Mouse (Mus musculus) embryonic facial prominence, embryonic 13.5 days (tissue): ENCODE measurements around the gene Mtmr2. TPM values are rescaled to one million over a fixed set of nuclear protein-coding genes. Genes with fewer than 3 reads are reported as not detected.
"Not testable (repeated sequence)": the region's sequence is repeated elsewhere in the genome, so short reads cannot be mapped to it uniquely, and the experiment has no call there.

Source experiments
- ATAC-seq: fragments of 200-750 bp; cut with Nextera tagmentation; 2 replicates; pipeline ENCODE4 v1.8.0; 2017; ENCODE audit warnings: low read depth; ENCODE audit not compliant: insufficient number of reproducible peaks, insufficient read depth, low FRiP score, low TSS enrichment
- H3K27ac ChIP-seq: fragments of 300-500 bp; sonication (generic); 2 replicates; pipeline ENCODE4 v1.5.1; 2015; ENCODE audit warnings: moderate library complexity, mild to moderate bottlenecking, inconsistent platforms
- H3K27me3 ChIP-seq: fragments of 300-500 bp; sonication (generic); 2 replicates; pipeline ENCODE4 v1.6.1; 2015; ENCODE audit warnings: mild to moderate bottlenecking, inconsistent platforms
- H3K36me3 ChIP-seq: fragments of 300-500 bp; sonication (generic); 2 replicates; pipeline ENCODE4 v1.6.1; 2015; ENCODE audit warnings: mild to moderate bottlenecking, inconsistent platforms
- H3K4me1 ChIP-seq: fragments of 300-500 bp; sonication (generic); 2 replicates; pipeline ENCODE4 v1.6.1; 2015; ENCODE audit warnings: inconsistent platforms
- H3K4me2 ChIP-seq: fragments of 300-500 bp; sonication (generic); 2 replicates; pipeline ENCODE4 v1.6.1; 2015; ENCODE audit warnings: moderate library complexity, mild to moderate bottlenecking, inconsistent platforms
- H3K4me3 ChIP-seq: fragments of 300-500 bp; sonication (generic); 2 replicates; pipeline ENCODE4 v1.5.1; 2015; ENCODE audit warnings: mild to moderate bottlenecking, inconsistent platforms
- H3K9ac ChIP-seq: fragments of 300-500 bp; sonication (generic); 2 replicates; pipeline ENCODE4 v1.6.1; 2015; ENCODE audit warnings: mild to moderate bottlenecking, inconsistent platforms
- H3K9me3 ChIP-seq: fragments of 300-500 bp; sonication (generic); 2 replicates; pipeline ENCODE4 v1.6.1; 2016; ENCODE audit warnings: inconsistent platforms
- WGBS: fragments of 180-500 bp; shearing (Covaris S2); methylation state at CpG from one replicate; pipeline ENCODE4 v1.1.7; 2015; ENCODE audit warnings: mixed read lengths; 5-methylcytosine and 5-hydroxymethylcytosine counted together
- polyA plus RNA-seq: library from polyadenylated mRNA; unstranded; fragments of >200 nt; fragmentation: Nextera tagmentation; extraction: Ambion mirVana; gene quantifications from 2 replicates; pipeline ENCODE4 v1.2.1, GENCODE M21; 2015

Gene Mtmr2
- polyA plus RNA-seq, 1 experiment from 2014 or later: 80.5 TPM

DNA sequence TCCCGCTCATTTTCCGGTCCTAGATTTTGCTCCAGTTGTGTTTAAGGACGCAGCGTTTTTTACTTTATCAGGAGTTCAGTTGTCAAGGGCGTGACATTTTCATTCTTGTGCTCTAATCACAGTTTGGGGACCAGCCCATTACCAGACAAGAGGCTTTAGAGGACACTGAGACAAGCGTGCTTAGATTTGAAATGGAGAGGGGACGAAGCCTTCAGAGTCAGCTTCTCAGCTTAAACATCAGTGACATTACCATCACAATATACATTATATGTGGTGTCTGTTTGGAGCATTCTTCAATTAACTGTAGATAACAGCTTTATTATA lies 1.4 kb downstream of the Mtmr2 start:
- WGBS: 2% methylated on average over 7 of the region's 7 CpGs
- Histone ChIP-seq H3K4me3 (peak overlapping the region; percentile 98), H3K9ac (peak overlapping the region; percentile 100), H3K9me3 (peaks cover 7% of the 10 kb centered on the region; the same call in 1 of the 2 replicates), H3K27ac (peak overlapping the region; percentile 93), H3K27me3 (no peaks in the 10 kb centered on the region), H3K4me1 (peaks cover 8% of the 10 kb centered on the region), H3K36me3 (peaks cover 7% of the 10 kb centered on the region; the same call in 1 of the 2 replicates), H3K4me2 (peak overlapping the region; percentile 81)
- ATAC-seq: no peak

DNA sequence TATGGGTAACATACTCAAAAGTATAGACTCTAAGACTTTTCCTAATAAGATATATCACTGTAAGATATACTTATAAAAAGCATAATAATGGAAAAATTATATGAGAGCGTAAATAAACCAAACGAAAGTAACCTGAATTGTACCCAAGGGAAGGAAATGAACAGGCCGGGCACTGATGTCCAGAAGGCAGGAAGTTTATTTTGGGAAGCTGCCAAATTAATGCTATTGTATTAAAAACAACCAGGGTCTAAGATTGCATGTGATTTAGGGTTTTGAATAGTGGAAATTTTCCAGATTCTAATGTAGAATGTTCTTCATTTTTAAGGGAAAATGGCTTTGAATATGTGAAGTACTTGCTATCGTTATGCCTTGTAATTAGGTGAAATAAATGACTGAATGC lies 4.3 kb downstream of the Mtmr2 start:
- Histone ChIP-seq H3K27ac (no peak overlapping the region), H3K27me3 (no peaks in the 10 kb centered on the region), H3K9me3 (peaks cover 7% of the 10 kb centered on the region; the same call in 1 of the 2 replicates), H3K4me2 (no peak overlapping the region), H3K4me1 (peaks cover 8% of the 10 kb centered on the region), H3K4me3 (no peak overlapping the region), H3K36me3 (peaks cover 7% of the 10 kb centered on the region; the same call in 1 of the 2 replicates), H3K9ac (no peak overlapping the region)
- 91% methylated on average over 4 of the region's 4 CpGs for WGBS
- no peak for ATAC-seq

DNA sequence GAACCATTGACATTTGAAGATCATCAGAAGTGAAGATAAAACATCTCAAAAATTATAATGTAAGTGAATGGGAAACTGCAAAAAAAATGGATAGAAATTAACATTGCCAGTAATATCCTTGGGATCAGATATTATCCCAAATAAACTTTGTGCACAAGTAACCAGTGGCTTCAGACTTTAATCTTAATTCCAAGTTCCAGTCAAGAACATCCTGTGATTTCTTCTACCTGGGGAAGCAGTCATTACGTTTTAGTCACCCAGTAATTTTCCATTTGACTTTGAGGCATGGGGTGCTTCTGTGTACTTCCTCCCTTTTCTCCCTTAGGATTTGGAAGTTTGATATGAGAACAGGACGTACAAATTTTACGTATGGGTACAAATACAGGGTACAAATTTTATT lies 12.2 kb downstream of the Mtmr2 start:
- Histone ChIP-seq H3K4me1 (no peaks in the 10 kb centered on the region), H3K27me3 (no peaks in the 10 kb centered on the region), H3K27ac (no peak overlapping the region), H3K4me3 (no peak overlapping the region), H3K4me2 (no peak overlapping the region), H3K36me3 (0 out of 2 replicates have a peak, but pooled peaks cover 5% of the 10 kb centered on the region), H3K9ac (no peak overlapping the region), H3K9me3 (0 out of 2 replicates have a peak, but pooled peaks cover 3% of the 10 kb centered on the region)
- WGBS: 89% methylated on average over 3 of the region's 3 CpGs
- ATAC-seq: no peak

DNA sequence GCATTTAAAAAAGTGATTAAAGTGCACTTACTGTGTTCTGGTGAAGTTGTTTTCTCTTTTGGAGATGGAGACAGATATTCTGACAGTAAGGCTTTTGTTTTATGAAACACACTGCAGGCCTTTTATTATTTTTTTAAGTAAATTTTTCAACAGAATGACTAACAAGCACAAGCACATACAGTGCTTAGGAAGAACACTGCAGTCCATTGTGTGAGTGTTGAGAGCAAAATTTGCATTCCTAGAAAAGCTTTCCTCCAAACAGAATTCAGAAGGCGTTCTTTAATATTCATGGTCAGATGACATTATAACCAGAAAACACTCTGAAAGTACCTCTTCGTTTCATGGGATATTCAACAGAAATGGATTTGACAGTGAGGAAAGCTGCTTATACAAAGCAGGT lies 17.4 kb downstream of the Mtmr2 start:
- Histone ChIP-seq H3K27ac (0 out of 2 replicates have a peak overlapping the region, but pooled peaks have one; percentile 11), H3K4me3 (no peak overlapping the region), H3K4me1 (no peaks in the 10 kb centered on the region), H3K9me3 (no peaks in the 10 kb centered on the region), H3K4me2 (no peak overlapping the region), H3K9ac (no peak overlapping the region), H3K27me3 (no peaks in the 10 kb centered on the region), H3K36me3 (no peaks in the 10 kb centered on the region)
- ATAC-seq: no peak
- WGBS: 62% methylated on average over 2 of the region's 2 CpGs

DNA sequence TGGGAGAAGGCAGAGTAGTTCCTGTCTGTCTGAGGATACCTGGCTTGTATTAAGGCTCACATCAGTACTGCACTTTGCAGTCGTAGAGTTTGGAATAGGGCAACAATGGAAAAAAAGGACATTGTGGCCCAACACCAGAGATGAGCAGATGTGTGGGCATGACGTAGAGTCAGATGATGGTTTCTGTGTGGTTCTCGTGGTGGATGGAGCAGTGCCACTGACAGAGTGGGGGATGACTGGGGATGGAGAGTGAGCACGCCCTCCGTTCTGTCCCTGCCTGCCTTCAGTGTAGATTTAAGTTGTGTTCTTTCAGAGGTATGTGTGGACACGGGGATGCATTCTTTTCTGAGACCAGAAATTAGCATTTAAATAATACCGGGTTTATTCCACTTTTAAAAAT lies 18.4 kb downstream of the Mtmr2 start:
- Histone ChIP-seq H3K9me3 (no peaks in the 10 kb centered on the region), H3K27me3 (no peaks in the 10 kb centered on the region), H3K36me3 (no peaks in the 10 kb centered on the region), H3K4me1 (no peaks in the 10 kb centered on the region), H3K27ac (no peak overlapping the region), H3K4me3 (no peak overlapping the region), H3K4me2 (no peak overlapping the region), H3K9ac (no peak overlapping the region)
- 92% methylated on average over 7 of the region's 7 CpGs for WGBS
- ATAC-seq: no peak

DNA sequence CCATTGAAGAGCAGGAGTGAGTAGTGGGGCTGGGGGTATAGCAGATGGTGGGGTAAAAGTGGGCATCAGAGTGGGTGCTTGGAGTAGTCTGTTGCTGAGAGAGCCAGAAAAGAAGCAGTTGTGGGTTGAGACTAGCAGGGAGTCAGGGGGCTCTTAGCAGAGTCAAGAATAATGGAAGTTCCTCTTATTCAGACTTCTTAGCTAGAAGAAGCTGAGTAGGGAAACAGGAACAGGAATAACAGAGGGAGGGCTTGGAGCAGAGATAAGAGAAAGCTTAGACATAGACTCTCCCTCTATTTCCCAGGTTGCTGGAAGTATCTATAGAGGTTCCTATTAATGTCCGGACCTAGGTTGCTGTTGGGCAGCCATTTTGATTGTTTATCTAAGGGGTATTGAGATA lies 26.5 kb downstream of the Mtmr2 start:
- no peak for ATAC-seq
- H3K4me1 ChIP-seq: peaks cover 5% of the 10 kb centered on the region
- no peak overlapping the region for H3K9ac ChIP-seq
- no peaks in the 10 kb centered on the region for H3K27me3 ChIP-seq
- WGBS: 87% methylated on average over 1 of the region's 1 CpGs
- no peak overlapping the region for H3K27ac ChIP-seq
- no peak overlapping the region for H3K4me2 ChIP-seq
- H3K9me3 ChIP-seq: no peaks in the 10 kb centered on the region
- no peaks in the 10 kb centered on the region for H3K36me3 ChIP-seq
- no peak overlapping the region for H3K4me3 ChIP-seq

DNA sequence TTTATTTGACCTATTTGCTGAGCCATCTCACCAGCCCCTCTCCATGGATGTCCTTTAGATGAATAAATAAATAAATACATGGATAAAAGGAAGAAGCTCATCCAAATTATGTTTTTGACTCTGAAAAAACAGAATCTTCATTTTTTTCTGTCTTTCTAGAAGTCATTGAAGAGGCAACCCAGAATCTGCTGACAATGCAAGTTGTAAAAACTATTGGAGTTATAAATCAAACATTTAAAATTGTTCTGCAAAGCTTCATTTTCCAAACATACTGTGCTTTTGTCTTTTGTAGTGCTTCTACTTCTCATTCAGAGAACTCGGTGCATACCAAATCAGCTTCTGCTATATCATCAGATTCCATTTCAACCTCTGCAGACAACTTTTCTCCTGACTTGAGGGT lies 33.8 kb downstream of the Mtmr2 start:
- Histone ChIP-seq H3K9ac (no peak overlapping the region), H3K4me2 (no peak overlapping the region), H3K36me3 (peaks cover 26% of the 10 kb centered on the region), H3K4me3 (no peak overlapping the region), H3K9me3 (peaks cover 3% of the 10 kb centered on the region; the same call in 1 of the 2 replicates), H3K27me3 (no peaks in the 10 kb centered on the region), H3K4me1 (no peaks in the 10 kb centered on the region), H3K27ac (no peak overlapping the region)
- 95% methylated on average over 1 of the region's 1 CpGs for WGBS
- ATAC-seq: no peak

DNA sequence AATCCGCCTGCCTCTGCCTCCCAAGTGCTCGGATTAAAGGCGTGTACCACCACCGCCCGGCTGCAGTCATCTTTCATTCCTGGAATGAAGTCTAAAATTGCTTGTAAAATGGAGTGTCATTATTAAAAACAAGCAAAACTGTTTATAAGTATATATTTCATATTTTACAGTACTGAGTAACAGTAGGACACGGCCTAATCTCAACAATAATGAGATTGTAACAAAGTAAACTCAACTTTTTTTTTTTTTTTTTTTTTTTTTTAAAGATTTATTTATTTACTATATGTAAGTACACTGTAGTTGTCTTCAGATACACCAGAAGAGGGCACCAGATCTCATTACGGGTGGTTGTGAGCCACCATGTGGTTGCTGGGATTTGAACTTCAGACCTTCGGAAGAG lies 42.7 kb downstream of the Mtmr2 start:
- not testable (repeated sequence) for H3K9ac ChIP-seq, H3K27ac ChIP-seq, H3K27me3 ChIP-seq, ATAC-seq, H3K4me2 ChIP-seq, H3K4me3 ChIP-seq, H3K9me3 ChIP-seq, H3K4me1 ChIP-seq
- 96% methylated on average over 8 of the region's 8 CpGs for WGBS
- H3K36me3 ChIP-seq: peaks cover 76% of the 10 kb centered on the region

DNA sequence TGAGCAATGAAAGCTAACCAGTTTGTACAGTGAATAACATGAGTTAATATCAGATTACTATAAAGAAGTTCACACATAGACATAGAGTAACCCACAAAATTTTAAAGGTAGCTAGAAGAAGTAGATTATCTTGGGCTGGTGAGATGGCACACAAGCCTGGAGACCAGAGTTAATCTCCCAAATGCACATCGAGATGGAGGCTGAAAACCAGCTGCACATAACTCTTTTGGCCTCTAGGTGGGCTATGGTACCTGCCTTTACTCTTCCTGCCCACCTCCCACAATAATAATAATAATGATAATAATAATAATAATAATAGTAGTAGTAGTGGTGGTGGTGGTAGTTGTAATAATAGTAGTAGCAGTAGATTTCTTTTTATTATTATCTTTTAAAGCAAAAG lies 46.1 kb downstream of the Mtmr2 start:
- Histone ChIP-seq H3K36me3 (peaks cover 68% of the 10 kb centered on the region), H3K4me3 (no peak overlapping the region), H3K27me3 (no peaks in the 10 kb centered on the region), H3K27ac (no peak overlapping the region), H3K4me1 (no peaks in the 10 kb centered on the region), H3K4me2 (no peak overlapping the region), H3K9me3 (no peaks in the 10 kb centered on the region), H3K9ac (no peak overlapping the region)
- no peak for ATAC-seq
- WGBS: 74% methylated on average over 1 of the region's 1 CpGs

DNA sequence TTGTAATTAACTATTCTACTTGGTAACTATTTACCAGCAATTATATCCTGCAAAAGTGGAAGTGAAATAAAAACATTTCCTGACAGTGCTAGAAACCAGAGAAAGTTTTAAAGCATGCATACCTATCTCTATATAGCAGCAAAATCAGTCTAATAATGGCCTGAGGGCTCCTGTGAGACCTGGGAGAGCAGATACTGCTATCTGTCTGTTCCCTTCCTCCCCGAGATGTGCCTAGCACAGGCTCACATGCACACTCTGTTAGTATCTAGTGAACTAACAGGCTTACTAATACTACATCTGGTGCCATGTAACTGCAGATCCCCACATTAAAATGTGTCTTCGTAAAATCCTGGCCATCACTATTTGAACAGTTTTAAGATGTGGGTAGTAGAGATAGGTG lies 46.5 kb downstream of the Mtmr2 start:
- Histone ChIP-seq H3K9me3 (no peaks in the 10 kb centered on the region), H3K27ac (no peak overlapping the region), H3K4me1 (no peaks in the 10 kb centered on the region), H3K4me3 (no peak overlapping the region), H3K36me3 (peaks cover 68% of the 10 kb centered on the region), H3K4me2 (no peak overlapping the region), H3K27me3 (no peaks in the 10 kb centered on the region), H3K9ac (no peak overlapping the region)
- ATAC-seq: no peak
- WGBS: 95% methylated on average over 2 of the region's 2 CpGs

DNA sequence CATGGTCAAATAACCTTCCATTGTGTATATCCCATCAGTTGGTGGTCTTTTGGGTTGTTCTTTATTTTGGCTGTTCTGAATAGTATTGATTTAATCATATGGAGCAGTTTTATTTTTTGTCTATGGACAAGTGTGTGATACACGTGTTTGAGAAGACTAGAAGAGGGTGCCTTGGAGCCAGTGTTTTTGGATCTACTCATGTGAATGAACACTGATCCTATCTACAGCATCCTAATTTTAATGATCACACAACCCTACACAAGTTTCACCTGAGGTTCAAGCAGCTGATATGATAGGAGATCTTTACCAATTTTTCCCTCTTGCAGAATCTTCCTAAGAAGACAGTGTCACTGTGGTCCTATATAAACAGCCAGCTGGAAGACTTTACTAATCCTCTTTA lies 56.3 kb downstream of the Mtmr2 start:
- Histone ChIP-seq H3K9me3 (no peaks in the 10 kb centered on the region), H3K9ac (no peak overlapping the region), H3K4me3 (no peak overlapping the region), H3K4me1 (no peaks in the 10 kb centered on the region), H3K27me3 (no peaks in the 10 kb centered on the region), H3K27ac (no peak overlapping the region), H3K36me3 (peaks cover 76% of the 10 kb centered on the region), H3K4me2 (no peak overlapping the region)
- ATAC-seq: no peak
- 76% methylated on average over 1 of the region's 1 CpGs for WGBS

DNA sequence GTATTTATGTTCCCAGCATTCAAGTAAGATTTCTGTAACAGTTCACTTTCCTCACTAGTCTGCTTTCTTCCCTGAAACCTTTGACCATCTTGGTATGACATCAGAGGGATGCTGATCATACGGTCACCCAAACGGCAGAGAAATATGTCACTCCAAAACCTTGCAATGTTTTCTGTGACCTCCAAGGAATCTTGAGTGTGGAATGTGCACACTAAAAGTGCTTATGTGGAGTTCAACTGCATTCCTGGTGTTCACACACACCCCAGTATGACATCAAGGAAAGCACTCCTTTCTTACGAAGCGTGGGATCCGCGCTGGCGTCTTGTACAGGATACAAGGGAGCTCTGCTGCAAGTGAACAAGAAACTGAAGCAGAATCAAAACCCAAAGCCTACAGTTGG lies 58.6 kb downstream of the Mtmr2 start:
- WGBS: 93% methylated on average over 7 of the region's 7 CpGs
- ATAC-seq: no peak
- H3K4me3 ChIP-seq: no peak overlapping the region
- no peaks in the 10 kb centered on the region for H3K9me3 ChIP-seq
- H3K36me3 ChIP-seq: peaks cover 82% of the 10 kb centered on the region
- H3K9ac ChIP-seq: no peak overlapping the region
- no peaks in the 10 kb centered on the region for H3K4me1 ChIP-seq
- H3K27me3 ChIP-seq: no peaks in the 10 kb centered on the region
- H3K27ac ChIP-seq: no peak overlapping the region
- H3K4me2 ChIP-seq: no peak overlapping the region

DNA sequence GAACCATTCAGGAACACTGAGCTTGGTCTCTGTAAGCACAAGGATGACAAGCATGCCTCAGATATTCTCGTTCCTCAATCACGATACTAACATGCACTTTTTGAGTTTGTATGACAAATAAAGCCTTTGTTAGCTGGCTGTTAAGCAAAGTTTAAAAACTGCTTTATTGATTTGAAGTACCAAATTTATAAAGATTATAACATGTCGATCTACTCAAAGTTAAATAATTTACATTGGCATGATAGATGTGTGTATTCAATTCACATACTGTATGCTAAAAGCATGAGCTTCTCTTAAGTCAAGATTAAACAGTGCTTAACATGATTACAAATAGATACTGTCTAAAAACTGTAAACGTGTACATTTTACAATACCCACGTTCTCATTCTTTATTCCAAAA lies 59.4 kb downstream of the Mtmr2 start:
- no peak for ATAC-seq
- Histone ChIP-seq H3K4me1 (no peaks in the 10 kb centered on the region), H3K36me3 (peaks cover 82% of the 10 kb centered on the region), H3K27ac (no peak overlapping the region), H3K4me3 (no peak overlapping the region), H3K9me3 (no peaks in the 10 kb centered on the region), H3K4me2 (no peak overlapping the region), H3K27me3 (no peaks in the 10 kb centered on the region), H3K9ac (no peak overlapping the region)
- WGBS: 90% methylated on average over 5 of the region's 5 CpGs
